Mouse (Mus musculus) heart, adult 2 months (tissue): ENCODE results near the gene Vmn2r93. TPM values are rescaled to one million over a fixed set of nuclear protein-coding genes. Genes with fewer than 3 reads are reported as not detected.

Experiments used
- DNase-seq, 2 experiments: peaks; one replicate each; pipeline ENCODE4 v3.0.0; 2021
- H3K27ac ChIP-seq: fragments of 200-600 bp; 2 replicates; pipeline ENCODE4 v1.8.1; 2022
- H3K27me3 ChIP-seq: fragments of 200-500 bp; 2 replicates; pipeline ENCODE4 v1.6.1; 2012; ENCODE audit warnings: mild to moderate bottlenecking, low read length, inconsistent platforms, mixed read lengths; ENCODE audit not compliant: control insufficient read depth, insufficient read depth
- H3K36me3 ChIP-seq: fragments of 200-500 bp; 2 replicates; pipeline ENCODE4 v1.6.1; 2012; ENCODE audit warnings: low read length, inconsistent platforms; ENCODE audit not compliant: control insufficient read depth, insufficient read depth
- H3K4me1 ChIP-seq: fragments of 200-500 bp; 2 replicates; pipeline ENCODE4 v1.6.1; 2011; ENCODE audit warnings: low read length; ENCODE audit not compliant: control insufficient read depth, insufficient read depth
- H3K4me3 ChIP-seq: fragments of 200-600 bp; 2 replicates; pipeline ENCODE4 v1.8.1; 2022
- H3K79me2 ChIP-seq: fragments of 200-500 bp; replicated peaks from 2 replicates; pipeline ENCODE4 v1.6.1; 2012; ENCODE audit warnings: mild to moderate bottlenecking, inconsistent platforms, low read length, moderate library complexity, mixed read lengths; ENCODE audit not compliant: control insufficient read depth, insufficient read depth
- H3K9ac ChIP-seq: fragments of 200-500 bp; 2 replicates; pipeline ENCODE4 v1.6.1; 2012; ENCODE audit warnings: low read depth, mild to moderate bottlenecking, control low read depth, inconsistent platforms, low read length, mixed read lengths
- CTCF ChIP-seq: fragments of 200-600 bp; IDR thresholded peaks from 2 replicates; pipeline ENCODE4 v1.8.1; 2022; ENCODE audit warnings: antibody characterized with exemption, mild to moderate bottlenecking, moderate library complexity
- EP300 ChIP-seq: fragments of 200-500 bp; IDR thresholded peaks from 2 replicates; pipeline ENCODE4 v1.6.1; 2011; ENCODE audit warnings: low read depth, low read length, control low read depth; ENCODE audit not compliant: insufficient read depth
- POLR2A ChIP-seq: fragments of 200-500 bp; IDR thresholded peaks from 2 replicates; pipeline ENCODE4 v1.6.1; 2011; ENCODE audit warnings: mild to moderate bottlenecking, low read depth, low read length, control low read depth; ENCODE audit not compliant: insufficient read depth
- WGBS: fragments of 180-500 bp; shearing (Covaris S2); methylation state at CpG from one replicate; pipeline ENCODE4 v1.1.7; 2018; 5-methylcytosine and 5-hydroxymethylcytosine counted together
- intact Hi-C: fragments of 180-260 bp; cut with DNase I; formaldehyde crosslinking; loops from one replicate; pipeline ENCODE4 v1.15.1; 2025
- long read RNA-seq: library from polyadenylated mRNA; stranded (forward); transcript quantifications from one replicate; pipeline ENCODE4 v2.0.0, GENCODE M21; 2021
- polyA plus RNA-seq: library from polyadenylated mRNA; depleted of rRNA; stranded (reverse); fragments of >200 nt; gene quantifications from 2 replicates; pipeline ENCODE4 v1.2.3, GENCODE M21; 2012; rRNA removed
- total RNA-seq, 2 experiments: library from RNA; stranded (reverse); gene quantifications; 2 replicates each; pipeline ENCODE4 v1.2.3; 2021

Vmn2r93 gene
- total RNA-seq, result not detected
- polyA plus RNA-seq, result not detected in 2 replicates
- long read RNA-seq, result 0 reads

- Histone ChIP-seq H3K79me2 (no peaks in the 10 kb centered on the region), H3K9ac (no peak within 1 kb of the TSS), H3K36me3 (no peaks in the 10 kb centered on the region), H3K27ac (no peak within 1 kb of the TSS), H3K27me3 (no peaks in the 10 kb centered on the region), H3K4me3 (no peak within 1 kb of the TSS), H3K4me1 (no peaks in the 10 kb centered on the region)
- DNase-seq, result no peak
- 13% methylated on average over 1 of the region's 1 CpGs for WGBS
- TF ChIP-seq POLR2A, result no peak
- TF ChIP-seq EP300, result no peak
- intact Hi-C loops, result no loop called here
Measured at GRCm38 (mm10) chr17:18297799-18298198, at the start of gene Vmn2r93. Gene Vmn2r93, plus strand, starts transcription at chr17:18298099.

DNA sequence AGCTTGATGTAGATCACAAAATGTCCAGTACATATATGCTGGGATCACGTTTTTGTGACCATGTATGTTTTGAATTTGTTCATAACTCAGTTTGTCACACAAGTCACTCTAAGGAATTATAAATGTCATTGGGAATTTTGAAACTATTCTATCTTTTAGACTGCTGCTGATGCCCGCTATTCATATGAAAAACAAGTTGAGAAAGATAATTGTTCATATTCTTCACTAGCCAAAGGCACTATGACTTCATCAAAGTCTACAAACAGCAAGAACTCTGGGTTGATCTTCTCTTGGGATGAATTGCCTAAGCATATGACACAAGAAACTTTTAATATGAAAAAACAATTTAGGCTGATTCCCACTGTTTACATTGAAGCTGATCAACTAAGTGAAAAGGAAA lies 20.2 kb upstream of the Vmn2r93 start, which contains the start of gene Vmn2r94:
Vmn2r94 (minus strand) TSS at position 101 of the 400 bp plus-strand sequence.
- Histone ChIP-seq H3K27ac (no peak within 1 kb of the TSS), H3K4me3 (no peak within 1 kb of the TSS), H3K79me2 (no peaks in the 10 kb centered on the region), H3K4me1 (no peaks in the 10 kb centered on the region), H3K27me3 (no peaks in the 10 kb centered on the region), H3K36me3 (no peaks in the 10 kb centered on the region), H3K9ac (no peak within 1 kb of the TSS)
- TF ChIP-seq EP300 (no peak), CTCF (no peak), POLR2A (no peak)
- intact Hi-C loops, result no loop called here
- DNase-seq, result no peak
- 33% methylated on average over 2 of the region's 2 CpGs for WGBS

DNA sequence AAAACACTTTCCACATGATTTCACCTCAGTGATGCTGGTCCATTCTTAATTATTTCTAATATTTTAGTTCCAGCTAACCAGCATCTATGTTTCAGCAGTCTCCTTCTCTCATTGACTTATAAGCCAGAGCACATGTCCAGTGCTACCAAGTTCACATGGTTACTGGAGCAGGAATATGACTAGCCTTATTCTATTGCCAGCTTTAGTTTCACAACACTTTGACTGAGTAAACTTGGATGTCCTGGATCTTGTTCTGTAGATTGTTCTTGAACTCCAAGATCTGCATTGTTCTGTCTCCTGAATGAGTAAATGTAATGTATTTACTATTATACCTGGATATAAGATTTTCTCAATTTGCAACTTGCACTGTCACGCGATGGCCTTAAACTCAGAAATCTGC lies 25.1 kb downstream of the Vmn2r93 start:
- H3K4me1 ChIP-seq, result no peaks in the 10 kb centered on the region
- TF ChIP-seq EP300 (no peak), CTCF (no peak), POLR2A (no peak)
- intact Hi-C loops, result no loop called here
- H3K9ac ChIP-seq, result no peak overlapping the region
- H3K4me3 ChIP-seq, result no peak overlapping the region
- H3K27me3 ChIP-seq, result no peaks in the 10 kb centered on the region
- WGBS, result 84% methylated on average over 2 of the region's 2 CpGs
- DNase-seq, result no peak
- H3K27ac ChIP-seq, result no peak overlapping the region
- H3K79me2 ChIP-seq, result no peaks in the 10 kb centered on the region
- no peaks in the 10 kb centered on the region for H3K36me3 ChIP-seq

DNA sequence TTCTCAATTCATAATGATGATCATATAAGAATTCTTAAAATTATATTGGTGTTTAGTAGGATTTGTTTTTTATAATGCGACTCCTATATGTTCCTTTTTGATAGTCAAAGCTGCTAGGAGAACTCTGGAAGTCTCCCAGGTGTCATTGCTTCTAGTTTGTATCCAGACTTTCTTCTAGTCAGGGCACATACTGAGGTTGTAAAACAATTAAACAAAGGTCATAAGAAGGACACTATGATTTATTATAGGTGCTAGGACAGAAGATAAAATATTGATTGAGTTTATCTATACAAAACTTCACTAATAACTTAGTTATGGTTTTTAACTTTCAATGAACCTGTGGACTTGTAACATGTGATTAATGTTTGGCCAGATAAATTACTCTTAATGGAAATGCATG lies 62.1 kb downstream of the Vmn2r93 start:
- Histone ChIP-seq H3K4me3 (no peak overlapping the region), H3K27ac (no peak overlapping the region), H3K36me3 (no peaks in the 10 kb centered on the region), H3K27me3 (no peaks in the 10 kb centered on the region), H3K79me2 (no peaks in the 10 kb centered on the region), H3K4me1 (no peaks in the 10 kb centered on the region), H3K9ac (no peak overlapping the region)
- TF ChIP-seq CTCF (no peak), EP300 (no peak), POLR2A (no peak)
- intact Hi-C loops, result no loop called here
- 54% methylated on average over 1 of the region's 1 CpGs for WGBS
- no peak for DNase-seq

- no peak overlapping the region for H3K27ac ChIP-seq
- no peaks in the 10 kb centered on the region for H3K36me3 ChIP-seq
- H3K27me3 ChIP-seq, result no peaks in the 10 kb centered on the region
- TF ChIP-seq CTCF (no peak), POLR2A (no peak), EP300 (no peak)
- H3K4me1 ChIP-seq, result no peaks in the 10 kb centered on the region
- DNase-seq, result no peak
- no peak overlapping the region for H3K4me3 ChIP-seq
- H3K79me2 ChIP-seq, result no peaks in the 10 kb centered on the region
- WGBS, result 32% methylated on average over 3 of the region's 3 CpGs
- no peak overlapping the region for H3K9ac ChIP-seq
- intact Hi-C loops, result no loop called here
Measured at GRCm38 (mm10) chr17:18360602-18361001, 62.7 kb downstream of the Vmn2r93 start.

Other genes starting within 250 kb of the Vmn2r93 start
- not detected for gene Vmn2r124, start 248.7 kb upstream of the Vmn2r93 start, total RNA-seq
- not detected in 2 replicates for gene Vmn2r124, start 248.7 kb upstream of the Vmn2r93 start, polyA plus RNA-seq
- gene Vmn2r91, start 213.1 kb upstream of the Vmn2r93 start, total RNA-seq, result not detected
- gene Vmn2r91, start 213.1 kb upstream of the Vmn2r93 start, polyA plus RNA-seq, result not detected in 2 replicates
- not detected for gene Vmn2r92, start 146.2 kb upstream of the Vmn2r93 start, total RNA-seq
- gene Vmn2r92, start 146.2 kb upstream of the Vmn2r93 start, polyA plus RNA-seq, result not detected in 2 replicates
- gene Vmn2r94, start 20.3 kb upstream of the Vmn2r93 start, total RNA-seq, result not detected
- gene Vmn2r94, start 20.3 kb upstream of the Vmn2r93 start, polyA plus RNA-seq, result not detected in 2 replicates
- gene Vmn2r95, start 126.0 kb downstream of the Vmn2r93 start, total RNA-seq, result not detected
- not detected in 2 replicates for gene Vmn2r95, start 126.0 kb downstream of the Vmn2r93 start, polyA plus RNA-seq